Mouse (Mus musculus) kidney, embryonic 14.5 days (tissue): ENCODE results near the gene Notch1. TPM values are rescaled to one million over a fixed set of nuclear protein-coding genes. Genes with fewer than 3 reads are reported as not detected.
A peak's percentile ranks its signal among the peaks of the same experiment; 100 is the strongest.

Source experiments
- ATAC-seq: fragments of 200-750 bp; cut with Nextera tagmentation; 2 replicates; pipeline ENCODE4 v1.8.0; 2017; ENCODE audit warnings: moderate number of reproducible peaks, mild to moderate bottlenecking, moderate TSS enrichment, moderate library complexity; ENCODE audit not compliant: low FRiP score, low TSS enrichment
- H3K27ac ChIP-seq: fragments of 300-500 bp; sonication (generic); 2 replicates; pipeline ENCODE4 v1.5.1; 2014; ENCODE audit warnings: low read depth, mild to moderate bottlenecking, low read length, moderate library complexity, mixed read lengths
- H3K27me3 ChIP-seq: fragments of 300-500 bp; sonication (generic); 2 replicates; pipeline ENCODE4 v1.6.1; 2014; ENCODE audit warnings: mild to moderate bottlenecking, low read length; ENCODE audit not compliant: control insufficient read depth, insufficient read depth
- H3K36me3 ChIP-seq: fragments of 300-500 bp; sonication (generic); 2 replicates; pipeline ENCODE4 v1.6.1; 2014; ENCODE audit warnings: low read length, mixed read lengths; ENCODE audit not compliant: control insufficient read depth, insufficient read depth
- H3K4me1 ChIP-seq: fragments of 300-500 bp; sonication (generic); 2 replicates; pipeline ENCODE4 v1.6.1; 2014; ENCODE audit warnings: low read length, mixed read lengths; ENCODE audit not compliant: control insufficient read depth, insufficient read depth
- H3K4me2 ChIP-seq: fragments of 300-500 bp; sonication (generic); replicated peaks from 2 replicates; pipeline ENCODE4 v1.6.1; 2014; ENCODE audit warnings: low read depth, mild to moderate bottlenecking, low read length
- H3K4me3 ChIP-seq: fragments of 300-500 bp; sonication (generic); 2 replicates; pipeline ENCODE4 v1.5.1; 2014; ENCODE audit warnings: mild to moderate bottlenecking, low read length
- H3K9ac ChIP-seq: fragments of 300-500 bp; sonication (generic); 2 replicates; pipeline ENCODE4 v1.6.1; 2014; ENCODE audit warnings: low read depth, mild to moderate bottlenecking, low read length, moderate library complexity
- H3K9me3 ChIP-seq: fragments of 300-500 bp; sonication (generic); 2 replicates; pipeline ENCODE4 v1.6.1; 2016; ENCODE audit warnings: low read length; ENCODE audit not compliant: control insufficient read depth
- WGBS: fragments of 180-500 bp; shearing (Covaris S2); extraction: QIAGEN DNeasy Blood & Tissue Kit; methylation state at CpG from one replicate; pipeline ENCODE4 v1.1.7; 2014; 5-methylcytosine and 5-hydroxymethylcytosine counted together
- polyA plus RNA-seq: library from polyadenylated mRNA; unstranded; fragments of >200 nt; fragmentation: Nextera tagmentation; extraction: Ambion mirVana; gene quantifications from 2 replicates; pipeline ENCODE4 v1.2.1, GENCODE M21; 2014

Gene Notch1
- polyA plus RNA-seq, 1 experiment from 2014 or later, result 45.1 TPM

- ATAC-seq, result no peak
- H3K27ac ChIP-seq, result no peak overlapping the region
- no peaks in the 10 kb centered on the region for H3K27me3 ChIP-seq
- H3K4me2 ChIP-seq, result peak overlapping the region; percentile 67
- peaks cover 22% of the 10 kb centered on the region for H3K4me1 ChIP-seq
- WGBS, result 33% methylated on average over 3 of the region's 3 CpGs
- peaks cover 30% of the 10 kb centered on the region for H3K36me3 ChIP-seq
- peak overlapping the region; percentile 83 for H3K4me3 ChIP-seq
- H3K9me3 ChIP-seq, result no peaks in the 10 kb centered on the region
- H3K9ac ChIP-seq, result peak overlapping the region; percentile 86; the same call in 1 of the 2 replicates
These were observed 72.6 kb downstream of the Notch1 start for GRCm38 (mm10) chr2:26443876-26444275.

GRCm38 (mm10) chr2:26442843-26443242, 73.6 kb downstream of the Notch1 start:
- Histone ChIP-seq H3K4me2 (no peak overlapping the region), H3K4me1 (peaks cover 22% of the 10 kb centered on the region), H3K9me3 (no peaks in the 10 kb centered on the region), H3K9ac (no peak overlapping the region; the same call in 1 of the 2 replicates), H3K27ac (no peak overlapping the region), H3K27me3 (no peaks in the 10 kb centered on the region), H3K4me3 (no peak overlapping the region), H3K36me3 (peaks cover 40% of the 10 kb centered on the region)
- ATAC-seq, result no peak
- 96% methylated on average over 1 of the region's 1 CpGs for WGBS

- H3K9ac ChIP-seq, result no peak overlapping the region
- H3K36me3 ChIP-seq, result peaks cover 52% of the 10 kb centered on the region
- no peaks in the 10 kb centered on the region for H3K9me3 ChIP-seq
- 75% methylated on average over 5 of the region's 5 CpGs for WGBS
- peaks cover 17% of the 10 kb centered on the region for H3K4me1 ChIP-seq
- H3K27ac ChIP-seq, result no peak overlapping the region
- no peaks in the 10 kb centered on the region for H3K27me3 ChIP-seq
- no peak overlapping the region for H3K4me3 ChIP-seq
- H3K4me2 ChIP-seq, result no peak overlapping the region
- ATAC-seq, result no peak
These were observed 74.8 kb downstream of the Notch1 start for GRCm38 (mm10) chr2:26441688-26442087.

- no peak for ATAC-seq
- peaks cover 13% of the 10 kb centered on the region for H3K4me1 ChIP-seq
- WGBS, result 100% methylated on average over 4 of the region's 4 CpGs
- no peak overlapping the region for H3K4me3 ChIP-seq
- H3K9ac ChIP-seq, result no peak overlapping the region
- H3K27me3 ChIP-seq, result no peaks in the 10 kb centered on the region
- no peak overlapping the region for H3K4me2 ChIP-seq
- H3K9me3 ChIP-seq, result no peaks in the 10 kb centered on the region
- no peak overlapping the region for H3K27ac ChIP-seq
- H3K36me3 ChIP-seq, result peaks cover 53% of the 10 kb centered on the region
These were observed 75.2 kb downstream of the Notch1 start for GRCm38 (mm10) chr2:26441261-26441660.

- H3K36me3 ChIP-seq, result peaks cover 69% of the 10 kb centered on the region
- H3K4me2 ChIP-seq, result no peak overlapping the region
- H3K9ac ChIP-seq, result no peak overlapping the region
- H3K4me1 ChIP-seq, result peaks cover 12% of the 10 kb centered on the region
- no peaks in the 10 kb centered on the region for H3K27me3 ChIP-seq
- H3K9me3 ChIP-seq, result no peaks in the 10 kb centered on the region
- no peak overlapping the region for H3K27ac ChIP-seq
- 93% methylated on average over 6 of the region's 6 CpGs for WGBS
- no peak overlapping the region for H3K4me3 ChIP-seq
- no peak for ATAC-seq
These were observed 76.8 kb downstream of the Notch1 start for GRCm38 (mm10) chr2:26439671-26440070.

GRCm38 (mm10) chr2:26438373-26438772, 78.1 kb downstream of the Notch1 start:
- no peak for ATAC-seq
- 89% methylated on average over 7 of the region's 7 CpGs for WGBS

GRCm38 (mm10) chr2:26437221-26437620, 79.2 kb downstream of the Notch1 start:
- no peaks in the 10 kb centered on the region for H3K4me1 ChIP-seq
- H3K9me3 ChIP-seq, result no peaks in the 10 kb centered on the region
- no peak overlapping the region for H3K27ac ChIP-seq
- H3K36me3 ChIP-seq, result peaks cover 93% of the 10 kb centered on the region
- WGBS, result 79% methylated on average over 4 of the region's 4 CpGs
- ATAC-seq, result no peak
- H3K4me2 ChIP-seq, result no peak overlapping the region
- no peaks in the 10 kb centered on the region for H3K27me3 ChIP-seq
- no peak overlapping the region for H3K4me3 ChIP-seq
- H3K9ac ChIP-seq, result no peak overlapping the region

More at GRCm38 (mm10) chr2:26438373-26438772, 78.1 kb downstream of the Notch1 start:
- no peak overlapping the region for H3K4me2 ChIP-seq
- H3K27me3 ChIP-seq, result no peaks in the 10 kb centered on the region
- no peak overlapping the region for H3K4me3 ChIP-seq
- H3K9ac ChIP-seq, result no peak overlapping the region
- H3K9me3 ChIP-seq, result no peaks in the 10 kb centered on the region
- peaks cover 5% of the 10 kb centered on the region; the same call in 1 of the 2 replicates for H3K4me1 ChIP-seq
- no peak overlapping the region for H3K27ac ChIP-seq
- H3K36me3 ChIP-seq, result peaks cover 82% of the 10 kb centered on the region

GRCm38 (mm10) chr2:26434791-26435572, 81.5 kb downstream of the Notch1 start:
- WGBS, result 90% methylated on average over 7 of the region's 7 CpGs
- H3K27ac ChIP-seq, result no peak overlapping the region

GRCm38 (mm10) chr2:26429851-26430250, 86.6 kb downstream of the Notch1 start:
- no peak for ATAC-seq
- no peaks in the 10 kb centered on the region for H3K9me3 ChIP-seq
- H3K36me3 ChIP-seq, result peaks cover 93% of the 10 kb centered on the region
- WGBS, result 99% methylated on average over 5 of the region's 5 CpGs
- H3K4me3 ChIP-seq, result no peak overlapping the region
- no peaks in the 10 kb centered on the region for H3K4me1 ChIP-seq
- no peaks in the 10 kb centered on the region for H3K27me3 ChIP-seq
- no peak overlapping the region for H3K27ac ChIP-seq
- no peak overlapping the region for H3K4me2 ChIP-seq
- no peak overlapping the region for H3K9ac ChIP-seq

More at GRCm38 (mm10) chr2:26434791-26435572, 81.5 kb downstream of the Notch1 start:
- Histone ChIP-seq H3K36me3 (peaks cover 91% of the 10 kb centered on the region), H3K4me1 (no peaks in the 10 kb centered on the region), H3K9me3 (no peaks in the 10 kb centered on the region), H3K9ac (no peak overlapping the region), H3K4me3 (no peak overlapping the region), H3K27me3 (no peaks in the 10 kb centered on the region), H3K4me2 (no peak overlapping the region)
- ATAC-seq, result no peak
